Mouse (Mus musculus) liver, embryonic 12.5 days (tissue): ENCODE measurements around the gene Lpo. TPM values are rescaled to one million over a fixed set of nuclear protein-coding genes. Genes with fewer than 3 reads are reported as not detected.

Experiments used
- ATAC-seq: fragments of 200-750 bp; cut with Nextera tagmentation; 2 replicates; pipeline ENCODE4 v1.8.0; 2017; ENCODE audit warnings: moderate number of reproducible peaks, mild to moderate bottlenecking, moderate library complexity
- H3K27ac ChIP-seq: fragments of 300-500 bp; sonication (generic); 2 replicates; pipeline ENCODE4 v1.5.1; 2016; ENCODE audit warnings: mild to moderate bottlenecking
- H3K27me3 ChIP-seq: fragments of 300-500 bp; sonication (generic); replicated peaks from 2 replicates; pipeline ENCODE4 v1.6.1; 2016; ENCODE audit warnings: mild to moderate bottlenecking, moderate library complexity
- H3K36me3 ChIP-seq: fragments of 300-500 bp; sonication (generic); 2 replicates; pipeline ENCODE4 v1.6.1; 2016; ENCODE audit warnings: mild to moderate bottlenecking, moderate library complexity
- H3K4me1 ChIP-seq: fragments of 300-500 bp; sonication (generic); 2 replicates; pipeline ENCODE4 v1.6.1; 2016
- H3K4me2 ChIP-seq: fragments of 300-500 bp; sonication (generic); 2 replicates; pipeline ENCODE4 v1.6.1; 2016; ENCODE audit warnings: mild to moderate bottlenecking, moderate library complexity
- H3K4me3 ChIP-seq: fragments of 300-500 bp; sonication (generic); 2 replicates; pipeline ENCODE4 v1.5.1; 2016; ENCODE audit warnings: mild to moderate bottlenecking, moderate library complexity
- H3K9ac ChIP-seq: fragments of 300-500 bp; sonication (generic); 2 replicates; pipeline ENCODE4 v1.6.1; 2016; ENCODE audit warnings: mild to moderate bottlenecking, moderate library complexity
- H3K9me3 ChIP-seq: fragments of 300-500 bp; sonication (generic); replicated peaks from 2 replicates; pipeline ENCODE4 v1.6.1; 2016; ENCODE audit warnings: mild to moderate bottlenecking, moderate library complexity
- whole genome bisulfite sequencing: fragments of 180-500 bp; shearing (Covaris S2); methylation state at CpG from one replicate; pipeline ENCODE4 v1.1.7; 2016; ENCODE audit not compliant: insufficient replicate concordance; 5-methylcytosine and 5-hydroxymethylcytosine counted together
- polyA plus RNA-seq: library from polyadenylated mRNA; unstranded; fragments of >200 nt; fragmentation: Nextera tagmentation; extraction: Ambion mirVana; gene quantifications from 2 replicates; pipeline ENCODE4 v1.2.1, GENCODE M21; 2016

Gene Lpo
- polyA plus RNA-seq, 1 experiment from 2014 or later: not detected

DNA sequence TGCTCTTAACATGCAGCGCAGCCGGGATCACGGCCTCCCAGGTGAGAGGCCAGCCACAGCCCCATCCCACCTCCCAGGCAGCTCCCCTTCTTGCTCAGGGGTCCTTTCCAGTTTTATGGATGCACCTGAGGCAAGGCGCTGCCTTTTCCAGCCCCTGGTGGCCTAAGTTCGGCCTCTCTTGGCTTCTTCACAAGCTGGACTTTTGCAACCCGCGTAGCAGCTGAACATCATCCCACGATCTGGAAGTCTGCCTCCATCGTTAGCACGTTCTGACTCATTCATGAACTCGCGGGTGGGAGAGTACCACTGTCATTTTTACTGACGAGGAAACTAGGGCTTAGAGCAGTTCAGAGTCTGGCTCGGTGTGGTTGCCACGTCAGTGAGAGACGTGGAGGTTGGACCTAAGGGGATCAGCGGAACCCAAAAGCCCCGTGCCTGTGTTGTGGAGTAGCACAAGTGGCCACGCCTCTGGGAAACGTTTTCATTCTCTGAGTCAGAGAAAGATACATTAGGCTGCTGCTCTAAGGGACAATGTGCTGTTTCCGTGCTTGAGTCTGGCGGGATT, 26.3 kb downstream of the Lpo start:
- peaks cover 6% of the 10 kb centered on the region; the same call in 1 of the 2 replicates for H3K27me3 ChIP-seq
- no peak overlapping the region for H3K4me3 ChIP-seq
- H3K36me3 ChIP-seq: no peaks in the 10 kb centered on the region
- no peak overlapping the region for H3K27ac ChIP-seq
- H3K9me3 ChIP-seq: no peaks in the 10 kb centered on the region
- no peaks in the 10 kb centered on the region for H3K4me1 ChIP-seq
- H3K4me2 ChIP-seq: no peak overlapping the region
- 70% methylated on average over 22 of the region's 22 CpGs for WGBS
- no peak overlapping the region for H3K9ac ChIP-seq
- no peak for ATAC-seq

DNA sequence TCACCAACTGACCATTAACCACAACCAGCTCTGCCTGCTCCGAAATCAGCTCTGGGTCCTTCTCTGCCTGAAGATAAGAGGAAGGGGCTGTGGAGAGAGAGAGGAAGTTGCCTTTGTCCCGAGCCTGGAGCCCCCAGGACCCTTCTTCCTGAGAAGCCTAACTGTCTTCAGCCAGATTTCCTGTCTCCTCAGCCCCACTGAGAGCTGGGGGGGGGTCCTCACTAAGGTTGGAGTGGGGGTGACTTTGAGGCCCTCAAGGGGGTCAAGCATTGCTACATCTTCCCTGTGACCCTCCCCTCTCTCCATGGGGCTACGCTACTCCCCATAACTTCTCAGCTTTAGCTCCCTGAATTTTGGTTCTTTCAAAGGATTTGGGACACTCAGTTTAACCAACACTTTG, 34.6 kb downstream of the Lpo start, which contains the start of gene Mpo:
TSS of gene Mpo (plus strand) at position 122 of the 400 bp plus-strand sequence.
- no peaks in the 10 kb centered on the region; the same call in 1 of the 2 replicates for H3K4me1 ChIP-seq
- H3K4me2 ChIP-seq: 0 out of 2 replicates have a peak within 1 kb of the TSS, but pooled peaks have one; percentile 16
- no peak for ATAC-seq
- no peaks in the 10 kb centered on the region for H3K9me3 ChIP-seq
- peaks cover 19% of the 10 kb centered on the region for H3K27me3 ChIP-seq
- H3K4me3 ChIP-seq: peak within 1 kb of the TSS; percentile 20; the same call in 1 of the 2 replicates
- H3K27ac ChIP-seq: peak within 1 kb of the TSS; percentile 52; the same call in 1 of the 2 replicates
- H3K36me3 ChIP-seq: no peaks in the 10 kb centered on the region
- H3K9ac ChIP-seq: peak within 1 kb of the TSS; percentile 3; the same call in 1 of the 2 replicates
- WGBS: 14% methylated on average over 3 of the region's 3 CpGs

DNA sequence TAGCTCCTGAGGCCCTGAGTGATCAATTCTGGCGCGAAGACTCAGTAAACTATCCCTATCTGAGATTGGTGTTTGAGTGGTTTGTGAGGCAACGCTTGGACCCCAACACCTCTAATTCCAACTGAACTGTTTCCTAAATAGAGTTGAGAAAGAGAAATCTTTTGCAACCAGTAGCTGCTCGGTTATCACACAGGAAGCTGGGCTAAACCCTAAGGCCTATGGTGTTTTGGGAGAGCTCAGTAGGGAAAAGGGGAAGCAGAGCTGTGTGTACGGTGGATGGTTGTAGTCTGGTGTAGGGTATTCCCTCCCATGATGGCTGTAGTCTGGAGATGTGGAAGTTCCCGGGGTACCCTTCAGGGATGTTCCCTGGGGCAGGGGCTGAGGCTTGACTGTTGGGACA, 38.0 kb downstream of the Lpo start:
- ATAC-seq: no peak
- no peak overlapping the region for H3K27ac ChIP-seq

DNA sequence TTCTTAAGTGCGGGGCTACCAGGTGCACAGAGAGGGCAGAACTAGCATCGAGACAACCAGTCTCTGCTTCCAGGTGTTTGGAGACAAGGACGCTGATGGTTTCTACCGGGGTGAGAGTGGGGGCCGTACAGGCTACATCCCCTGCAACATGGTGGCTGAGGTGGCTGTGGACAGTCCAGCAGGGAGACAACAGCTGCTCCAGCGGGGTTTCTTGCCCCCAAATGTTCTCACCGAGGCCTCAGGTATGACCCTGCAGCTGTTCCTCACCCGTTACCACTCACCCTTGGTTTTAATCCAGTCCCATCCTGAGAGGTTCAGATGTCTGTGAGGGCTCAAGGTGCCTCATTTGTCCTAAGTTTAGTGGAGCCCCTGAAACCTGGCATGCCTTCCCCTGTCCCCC, 48.0 kb downstream of the Lpo start:
- H3K36me3 ChIP-seq: 0 out of 2 replicates have a peak, but pooled peaks cover 4% of the 10 kb centered on the region
- ATAC-seq: no peak
- H3K27ac ChIP-seq: no peak overlapping the region
- peaks cover 27% of the 10 kb centered on the region; the same call in 1 of the 2 replicates for H3K27me3 ChIP-seq
- H3K9me3 ChIP-seq: no peaks in the 10 kb centered on the region
- H3K9ac ChIP-seq: no peak overlapping the region
- 80% methylated on average over 8 of the region's 8 CpGs for WGBS
- H3K4me3 ChIP-seq: no peak overlapping the region
- peaks cover 25% of the 10 kb centered on the region for H3K4me1 ChIP-seq
- H3K4me2 ChIP-seq: no peak overlapping the region

More for the DNA sequence above, 38.0 kb downstream of the Lpo start:
- H3K4me3 ChIP-seq: no peak overlapping the region
- no peak overlapping the region for H3K4me2 ChIP-seq
- 0 out of 2 replicates have a peak, but pooled peaks cover 10% of the 10 kb centered on the region for H3K27me3 ChIP-seq
- H3K9me3 ChIP-seq: no peaks in the 10 kb centered on the region
- no peaks in the 10 kb centered on the region for H3K36me3 ChIP-seq
- 24% methylated on average over 6 of the region's 6 CpGs for WGBS
- no peak overlapping the region for H3K9ac ChIP-seq
- H3K4me1 ChIP-seq: no peaks in the 10 kb centered on the region; the same call in 1 of the 2 replicates

DNA sequence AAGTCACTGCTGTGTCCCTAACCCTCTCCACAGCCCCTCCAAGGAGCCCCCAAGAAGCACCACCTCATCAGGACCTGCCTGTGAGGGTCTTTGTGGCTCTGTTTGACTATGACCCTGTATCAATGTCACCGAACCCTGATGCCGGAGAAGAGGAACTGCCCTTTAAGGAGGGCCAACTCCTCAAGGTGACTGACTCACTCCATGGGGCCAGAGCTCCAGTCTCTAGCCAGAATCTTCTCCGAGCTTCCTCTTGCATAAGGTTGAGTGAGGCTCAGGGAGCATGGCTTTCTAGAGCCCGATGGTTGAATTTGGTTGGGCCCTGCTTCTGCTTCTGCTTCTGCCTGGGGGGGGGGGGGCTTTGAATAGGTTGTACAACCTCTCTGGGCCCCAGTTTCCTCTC, 48.7 kb downstream of the Lpo start:
- ATAC-seq: no peak
- H3K27me3 ChIP-seq: peaks cover 27% of the 10 kb centered on the region; the same call in 1 of the 2 replicates
- no peak overlapping the region for H3K4me2 ChIP-seq
- no peak overlapping the region for H3K27ac ChIP-seq
- H3K9me3 ChIP-seq: no peaks in the 10 kb centered on the region
- 51% methylated on average over 4 of the region's 4 CpGs for WGBS
- no peak overlapping the region for H3K9ac ChIP-seq
- 0 out of 2 replicates have a peak, but pooled peaks cover 4% of the 10 kb centered on the region for H3K36me3 ChIP-seq
- no peak overlapping the region for H3K4me3 ChIP-seq
- H3K4me1 ChIP-seq: peaks cover 25% of the 10 kb centered on the region

DNA sequence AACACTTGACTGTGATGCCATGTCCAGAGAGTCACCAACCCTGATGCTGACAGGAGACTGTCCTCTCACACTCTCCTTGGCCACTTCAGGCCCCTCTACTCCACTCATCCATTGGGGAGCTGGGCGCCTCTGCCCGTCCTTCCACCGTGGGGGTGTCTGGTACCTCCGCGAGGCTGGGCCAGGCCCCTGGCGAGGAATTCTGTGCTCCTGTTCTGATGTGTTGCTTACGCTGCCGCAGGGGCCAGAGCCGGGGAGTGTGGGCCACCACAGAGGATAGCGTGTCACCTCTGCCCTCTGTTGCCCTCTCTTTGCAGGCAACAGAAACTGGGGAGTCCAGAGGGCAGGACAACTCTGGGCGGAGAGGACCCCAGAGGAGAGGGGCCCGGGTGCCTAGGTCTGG, 49.2 kb downstream of the Lpo start:
- Histone ChIP-seq H3K27ac (no peak overlapping the region), H3K9me3 (no peaks in the 10 kb centered on the region), H3K4me2 (peak overlapping the region; percentile 67), H3K27me3 (peaks cover 27% of the 10 kb centered on the region; the same call in 1 of the 2 replicates), H3K36me3 (0 out of 2 replicates have a peak, but pooled peaks cover 4% of the 10 kb centered on the region), H3K4me1 (peaks cover 23% of the 10 kb centered on the region), H3K9ac (peak overlapping the region; percentile 17; the same call in 1 of the 2 replicates), H3K4me3 (peak overlapping the region; percentile 32; the same call in 1 of the 2 replicates)
- 62% methylated on average over 12 of the region's 12 CpGs for WGBS
- ATAC-seq: peak; percentile 13; the same call in 1 of the 2 replicates

DNA sequence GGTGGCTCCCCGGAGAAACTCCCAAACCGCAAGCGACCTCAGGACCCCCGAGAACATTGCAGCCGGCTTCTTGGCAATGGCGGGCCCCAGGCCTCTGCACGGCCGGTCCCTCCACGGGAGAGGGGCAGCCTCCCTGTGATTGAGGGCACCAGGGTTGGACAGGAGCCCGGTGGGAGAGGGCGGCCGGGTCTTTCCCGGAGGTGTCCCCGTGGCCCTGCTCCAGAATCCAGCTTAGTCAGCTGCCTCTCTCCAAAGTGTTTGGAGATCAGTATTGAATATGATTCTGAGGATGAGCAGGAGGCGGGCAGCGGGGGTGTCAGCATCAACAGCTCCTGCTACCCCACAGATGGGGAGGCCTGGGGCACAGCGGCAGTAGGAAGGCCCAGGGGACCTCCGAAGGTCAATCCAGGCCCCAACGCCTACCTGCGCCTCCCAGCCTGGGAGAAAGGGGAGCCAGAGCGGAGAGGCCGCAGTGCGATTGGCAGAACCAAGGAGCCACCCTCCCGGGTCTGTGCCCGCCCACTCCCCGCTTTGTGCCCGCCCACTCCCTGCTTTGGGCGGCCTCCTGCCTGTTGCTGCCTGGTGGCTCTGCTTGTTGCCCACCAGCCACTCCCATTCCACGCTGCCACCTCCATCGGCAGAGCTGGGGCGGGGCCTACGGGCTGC, 49.9 kb downstream of the Lpo start:
- WGBS: 33% methylated on average over 32 of the region's 32 CpGs
- H3K4me2 ChIP-seq: peak overlapping the region; percentile 67
- 0 out of 2 replicates have a peak, but pooled peaks cover 4% of the 10 kb centered on the region for H3K36me3 ChIP-seq
- peaks cover 27% of the 10 kb centered on the region; the same call in 1 of the 2 replicates for H3K27me3 ChIP-seq
- peak; percentile 62; the same call in 1 of the 2 replicates for ATAC-seq
- H3K27ac ChIP-seq: no peak overlapping the region
- H3K9me3 ChIP-seq: no peaks in the 10 kb centered on the region
- H3K4me3 ChIP-seq: peak overlapping the region; percentile 32
- peaks cover 18% of the 10 kb centered on the region for H3K4me1 ChIP-seq
- H3K9ac ChIP-seq: peak overlapping the region; percentile 17; the same call in 1 of the 2 replicates

DNA sequence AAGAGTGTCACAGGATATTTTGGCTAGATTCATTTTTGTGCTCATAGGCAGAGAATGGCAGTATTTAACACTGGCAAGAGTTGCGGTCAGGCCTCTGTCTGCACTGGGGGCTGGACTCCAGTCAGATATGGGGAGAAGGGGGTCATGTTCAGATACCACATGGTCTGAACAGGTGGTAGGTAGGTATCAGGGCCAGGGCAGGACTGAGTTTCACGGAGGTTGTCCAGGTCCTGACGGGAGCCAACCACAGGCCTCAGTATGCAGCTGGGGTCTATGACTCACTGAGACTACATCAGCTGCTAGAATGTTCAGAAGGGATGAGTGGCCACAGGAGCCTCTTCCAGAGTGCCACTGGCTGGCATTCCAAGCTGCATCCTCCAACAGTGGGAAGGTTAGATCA, 55.7 kb downstream of the Lpo start:
- Histone ChIP-seq H3K4me2 (no peak overlapping the region), H3K27me3 (peaks cover 6% of the 10 kb centered on the region; the same call in 1 of the 2 replicates), H3K36me3 (no peaks in the 10 kb centered on the region), H3K4me3 (no peak overlapping the region), H3K9ac (no peak overlapping the region), H3K9me3 (no peaks in the 10 kb centered on the region), H3K4me1 (peaks cover 7% of the 10 kb centered on the region), H3K27ac (no peak overlapping the region)
- 79% methylated on average over 3 of the region's 3 CpGs for WGBS
- no peak for ATAC-seq

DNA sequence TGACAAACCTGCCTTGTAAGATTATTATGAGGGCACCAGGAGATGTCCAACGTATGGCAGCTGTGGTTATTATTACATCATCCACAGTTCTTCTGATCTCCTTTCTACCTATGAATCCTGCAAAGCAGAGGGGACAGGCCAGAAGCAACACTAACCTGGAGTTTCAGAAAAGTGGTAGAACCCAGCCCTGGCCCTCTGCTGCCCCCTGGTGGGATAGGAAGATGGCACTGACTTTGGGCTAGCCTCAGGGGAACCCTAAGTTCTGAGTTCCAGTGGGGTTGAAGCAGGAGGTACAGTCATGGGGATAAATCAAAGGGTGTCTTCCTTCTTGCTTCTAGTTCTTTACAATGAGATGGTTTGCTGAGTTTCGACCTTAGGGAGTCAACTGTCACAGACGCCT, 57.1 kb downstream of the Lpo start:
- H3K36me3 ChIP-seq: no peaks in the 10 kb centered on the region
- peaks cover 7% of the 10 kb centered on the region for H3K4me1 ChIP-seq
- peaks cover 20% of the 10 kb centered on the region for H3K27me3 ChIP-seq
- WGBS: 41% methylated on average over 3 of the region's 3 CpGs
- no peak overlapping the region for H3K27ac ChIP-seq
- H3K4me3 ChIP-seq: no peak overlapping the region
- no peak overlapping the region for H3K4me2 ChIP-seq
- H3K9ac ChIP-seq: no peak overlapping the region
- 0 out of 2 replicates have a peak, but pooled peaks have one; percentile 43 for ATAC-seq
- no peaks in the 10 kb centered on the region for H3K9me3 ChIP-seq

DNA sequence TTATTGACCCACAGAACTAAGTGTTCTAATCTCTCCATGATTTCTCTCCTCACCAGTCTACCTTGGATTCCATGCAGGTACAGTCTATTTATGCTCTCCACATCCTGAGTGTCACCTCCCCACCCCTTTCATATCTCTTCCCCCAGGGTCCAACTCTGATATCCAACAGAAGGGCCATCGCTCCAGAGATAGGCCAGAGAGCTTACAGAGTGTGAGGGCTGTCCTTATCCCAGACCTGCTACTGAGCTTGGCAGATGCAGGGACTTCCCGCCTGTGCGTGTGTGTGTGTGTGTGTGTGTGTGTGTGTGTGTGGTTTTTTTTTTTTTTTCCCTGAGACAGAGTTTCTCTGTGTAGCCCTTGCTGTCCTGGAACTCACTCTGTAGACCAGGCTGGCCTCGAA, 59.3 kb downstream of the Lpo start:
- Histone ChIP-seq H3K4me1 (peaks cover 19% of the 10 kb centered on the region), H3K27me3 (peaks cover 42% of the 10 kb centered on the region), H3K27ac (no peak overlapping the region), H3K36me3 (no peaks in the 10 kb centered on the region), H3K4me3 (no peak overlapping the region), H3K9me3 (no peaks in the 10 kb centered on the region), H3K4me2 (no peak overlapping the region), H3K9ac (no peak overlapping the region)
- peak; percentile 53; the same call in 1 of the 2 replicates for ATAC-seq
- 59% methylated on average over 4 of the region's 4 CpGs for WGBS

DNA sequence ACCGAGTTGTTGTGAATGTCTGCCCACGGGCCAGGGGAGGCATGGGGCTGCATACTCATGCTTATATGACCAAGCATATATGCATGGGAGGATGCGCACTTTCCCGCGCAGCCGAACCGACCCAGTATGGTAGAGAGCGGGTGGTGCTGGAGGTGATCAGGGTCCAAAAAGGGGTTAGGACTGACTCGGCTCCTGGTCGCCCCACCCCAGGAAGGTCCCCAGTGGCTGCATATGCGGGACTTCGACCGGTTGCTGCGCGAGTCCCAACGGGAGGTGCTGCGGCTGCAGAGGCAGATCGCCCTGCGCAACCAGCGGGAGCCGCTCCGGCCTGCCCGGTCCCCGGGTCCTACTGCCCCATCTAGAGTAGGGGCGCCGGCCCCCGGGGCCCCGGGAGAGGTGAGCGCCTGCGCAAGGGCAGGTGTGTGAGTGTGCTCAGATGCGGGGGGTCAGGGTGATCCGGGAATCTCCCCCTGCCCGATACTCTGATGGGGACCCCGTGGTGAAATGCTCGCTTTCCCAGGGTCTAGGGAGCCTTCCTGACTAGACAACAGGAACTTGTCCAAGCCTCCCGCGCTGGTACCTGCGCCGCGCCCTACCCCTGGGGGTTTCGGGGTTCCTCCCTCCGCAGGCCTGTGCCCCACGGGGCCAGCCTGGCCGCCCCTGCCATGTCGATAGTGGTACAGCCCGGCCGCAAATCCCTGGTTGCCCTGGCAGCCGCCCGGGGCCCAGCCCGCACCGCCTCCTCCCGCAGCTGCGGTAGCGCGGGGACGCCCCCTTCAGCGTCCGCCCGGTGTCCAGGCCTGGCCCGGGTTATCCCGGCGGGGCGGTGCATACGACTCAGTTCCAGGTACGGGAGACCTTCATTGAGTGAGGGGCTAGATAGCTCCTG, 63.9 kb downstream of the Lpo start:
- ATAC-seq: no peak
- 7% methylated on average over 65 of the region's 65 CpGs for WGBS
- Histone ChIP-seq H3K27ac (no peak overlapping the region), H3K4me2 (peak overlapping the region; percentile 69), H3K4me3 (peak overlapping the region; percentile 44), H3K36me3 (no peaks in the 10 kb centered on the region), H3K27me3 (peaks cover 79% of the 10 kb centered on the region), H3K4me1 (peaks cover 55% of the 10 kb centered on the region), H3K9me3 (no peaks in the 10 kb centered on the region), H3K9ac (peak overlapping the region; percentile 46)
